Mouse (Mus musculus) urinary bladder, postnatal 25 days (tissue): ENCODE measurements at regions not wholly inside any gene's neighbourhood (a gene's known extent, or its start where the extent isn't known, plus 50 kb on each side); places are given as distances from the start of the nearest gene placed in this dataset.
"Not testable (repeated sequence)": the region's sequence is repeated elsewhere in the genome, so short reads cannot be mapped to it uniquely, and the experiment has no call there.

Experiments
- DNase-seq: peaks from one replicate; pipeline ENCODE4 v3.0.0; 2022; ENCODE audit warnings: low spot score

DNA sequence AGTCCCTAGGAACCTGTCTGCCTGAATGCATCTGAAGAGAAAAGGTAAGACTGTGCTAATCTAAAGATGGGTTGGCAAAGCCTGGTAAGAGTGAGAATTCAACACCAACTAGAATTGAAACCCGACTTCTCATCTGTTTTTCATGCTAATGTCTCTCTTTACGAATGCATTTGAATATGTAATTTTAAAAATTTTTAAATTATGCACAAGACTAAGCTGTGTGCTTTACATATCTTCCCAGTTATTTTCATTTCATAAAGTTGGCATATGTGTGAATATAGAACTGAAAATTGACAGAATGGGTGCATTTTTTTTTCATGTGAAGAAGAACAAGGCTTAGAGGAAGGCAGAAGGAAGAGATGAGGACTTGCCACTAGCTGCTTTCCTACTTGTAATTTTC lies 267.2 kb upstream of the Ube2e3 start:
- no peak for DNase-seq

- no peak for DNase-seq
These were observed 269.9 kb upstream of the Ube2e3 start for GRCm38 (mm10) chr2:78598039-78598438.

GRCm38 (mm10) chr2:78596251-78596650 lies 271.7 kb upstream of the Ube2e3 start:
- no peak for DNase-seq

DNA sequence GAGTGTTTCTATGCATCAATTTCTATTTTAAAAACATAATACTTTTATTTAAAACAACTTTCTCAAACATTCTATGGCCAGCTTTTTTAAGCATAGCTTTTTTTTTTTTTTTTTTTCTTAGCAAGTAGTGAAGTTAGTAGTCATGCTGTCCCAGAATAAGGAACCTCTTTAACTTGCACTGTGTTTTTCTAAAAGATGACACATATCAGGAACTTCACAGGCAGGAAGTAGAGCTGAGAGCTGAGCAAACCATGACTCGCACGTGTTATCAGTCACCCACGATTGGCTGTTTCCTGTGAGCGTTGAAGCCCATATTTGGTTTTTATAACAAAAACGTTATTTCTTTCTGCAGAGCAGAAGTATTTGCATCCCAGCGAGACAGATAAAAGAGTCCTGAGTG lies 287.9 kb upstream of the Ube2e3 start:
- DNase-seq, result no peak

GRCm38 (mm10) chr2:78572492-78572891 lies 295.4 kb upstream of the Ube2e3 start:
- no peak for DNase-seq

GRCm38 (mm10) chr2:78558128-78558527 lies 309.8 kb upstream of the Ube2e3 start:
- DNase-seq, result no peak

GRCm38 (mm10) chr2:78551085-78551484 lies 316.8 kb upstream of the Ube2e3 start:
- DNase-seq, result no peak

GRCm38 (mm10) chr2:78548683-78549467 lies 319.0 kb upstream of the Ube2e3 start:
- DNase-seq, result no peak

DNA sequence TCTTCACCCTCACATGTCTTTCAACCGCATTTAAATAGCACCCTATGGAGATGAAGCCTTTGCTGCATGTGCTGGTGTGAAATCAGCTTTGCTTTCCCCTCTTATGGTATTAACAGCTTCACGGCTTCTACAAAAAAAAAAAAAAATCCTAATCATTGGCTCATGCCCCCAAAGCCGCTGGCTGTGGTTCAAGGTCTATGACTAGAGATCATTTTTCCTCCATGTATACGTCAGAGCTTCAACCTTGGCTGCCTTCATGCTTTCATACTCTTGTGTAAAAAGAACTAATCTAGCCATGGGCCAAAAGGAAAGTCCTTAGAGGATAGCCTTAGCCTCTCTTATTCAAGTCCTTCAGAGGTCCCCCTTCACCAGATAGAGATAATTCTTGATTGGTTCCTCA lies 320.6 kb upstream of the Ube2e3 start:
- no peak for DNase-seq

- no peak for DNase-seq
These were observed 327.5 kb upstream of the Ube2e3 start for GRCm38 (mm10) chr2:78540422-78540821.

GRCm38 (mm10) chr2:78539592-78540300 lies 328.2 kb upstream of the Ube2e3 start:
- DNase-seq, result no peak

DNA sequence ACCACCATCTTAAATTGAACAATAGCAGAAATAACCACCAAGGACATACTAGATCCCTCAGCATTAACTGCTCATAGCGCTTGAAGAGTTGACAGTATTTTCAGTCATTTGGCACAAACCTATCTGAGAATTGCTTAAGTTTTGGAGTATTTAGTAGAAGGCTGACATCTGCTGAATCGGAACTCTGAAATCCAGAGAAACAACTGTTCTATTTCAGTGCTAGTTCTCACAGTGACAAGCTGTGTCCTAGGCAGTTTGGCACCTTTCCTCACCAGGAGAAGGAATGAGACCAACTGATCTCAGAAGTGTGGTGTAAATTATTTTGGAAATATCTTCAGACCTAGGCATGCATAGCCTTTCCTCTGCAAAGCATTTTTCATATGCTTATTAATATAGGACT lies 330.4 kb upstream of the Ube2e3 start:
- DNase-seq, result no peak

DNA sequence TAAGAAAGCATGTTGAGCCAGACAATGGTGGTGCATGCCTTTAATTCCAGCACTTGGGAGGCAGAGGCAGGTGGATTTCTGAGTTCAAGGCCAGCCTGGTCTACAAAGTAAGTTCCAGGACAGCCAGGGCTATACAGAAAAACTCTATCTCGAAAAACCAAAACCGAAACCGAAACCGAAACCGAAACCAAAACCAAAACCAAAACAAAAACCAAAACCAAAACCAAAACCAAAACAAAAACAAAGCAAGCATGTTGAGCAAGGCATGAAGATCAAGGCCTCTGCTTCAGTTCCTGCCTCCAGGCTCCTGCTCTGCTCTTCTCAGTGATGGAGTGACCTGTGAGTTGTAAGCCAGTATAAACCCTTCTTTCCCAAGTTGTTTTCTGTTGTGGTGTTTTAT lies 334.0 kb upstream of the Ube2e3 start:
- not testable (repeated sequence) for DNase-seq

GRCm38 (mm10) chr2:78530535-78530934 lies 337.4 kb upstream of the Ube2e3 start:
- no peak for DNase-seq

DNA sequence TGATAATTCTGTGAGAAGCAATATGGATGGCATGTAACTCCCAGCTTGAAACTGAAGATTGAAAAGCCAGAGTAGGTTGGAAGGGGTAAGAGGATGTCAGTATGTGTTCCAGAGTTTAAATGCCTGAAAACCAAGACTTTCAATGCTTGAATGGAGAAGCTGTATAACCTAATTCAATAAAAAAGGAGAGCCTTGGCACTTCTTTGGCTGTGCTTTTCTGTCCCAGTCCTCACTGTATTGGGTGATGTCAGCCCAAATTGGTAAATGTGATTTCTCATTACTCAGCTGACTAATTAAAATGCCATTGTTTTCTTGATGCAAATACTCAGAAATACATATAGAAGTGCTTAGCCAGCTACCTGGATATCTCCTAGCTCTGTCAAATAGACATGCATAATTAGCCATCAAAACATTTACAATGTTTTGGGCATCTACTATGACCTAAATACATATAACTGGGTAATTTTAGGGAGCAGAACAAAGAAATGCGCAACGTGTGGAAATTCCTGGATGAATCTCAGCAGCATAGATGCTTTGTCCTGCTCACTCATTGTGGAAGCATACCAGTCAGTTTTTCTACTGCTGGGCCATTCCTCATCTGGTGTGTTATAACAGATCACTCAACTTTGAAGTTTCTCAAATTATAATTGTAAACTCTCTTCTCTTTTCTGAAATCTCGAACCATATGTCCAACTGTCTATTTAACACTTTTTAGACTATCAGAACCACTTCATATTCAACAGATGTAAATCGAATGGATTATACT lies 347.5 kb upstream of the Ube2e3 start:
- no peak for DNase-seq

GRCm38 (mm10) chr2:78493115-78493514 lies 374.8 kb upstream of the Ube2e3 start:
- no peak for DNase-seq

DNA sequence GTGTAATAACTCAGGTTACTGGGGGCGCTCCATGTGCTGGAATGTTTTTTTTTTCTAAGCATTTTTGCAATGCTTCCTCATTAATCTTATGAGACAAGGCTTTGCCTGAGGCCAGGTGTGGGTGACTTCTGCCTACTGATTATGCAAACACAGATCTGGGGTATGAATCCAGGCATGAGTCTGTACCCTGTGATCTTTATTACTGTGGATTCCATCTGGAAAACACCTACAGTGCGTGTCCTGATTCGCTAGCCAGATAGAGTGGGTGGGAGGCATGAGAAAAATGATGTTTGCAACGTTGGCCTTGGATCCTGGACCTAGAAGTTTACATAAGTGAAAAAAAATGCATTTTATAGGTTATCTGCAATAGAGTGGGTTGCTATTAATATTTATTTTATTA lies 387.9 kb upstream of the Ube2e3 start:
- DNase-seq, result no peak

- no peak for DNase-seq
These were observed 408.5 kb upstream of the Ube2e3 start for GRCm38 (mm10) chr2:78459444-78459843.

DNA sequence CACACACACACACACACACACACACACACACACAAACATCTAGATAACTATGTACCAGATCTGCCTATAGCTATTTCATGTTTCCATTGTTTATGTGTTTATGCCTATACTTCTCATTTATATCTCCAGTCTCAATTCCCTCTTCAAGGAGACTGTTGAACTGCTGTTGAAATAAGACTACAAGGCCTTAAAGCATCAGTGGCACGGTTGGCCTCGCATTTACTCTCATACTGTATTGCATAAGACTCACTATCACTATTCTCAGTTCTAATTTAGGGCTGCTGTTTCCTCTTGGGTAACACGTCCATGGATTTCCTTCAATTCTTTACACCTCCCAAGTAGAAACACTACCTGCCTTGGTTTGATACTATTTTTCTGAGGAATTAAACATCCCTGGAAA lies 414.5 kb upstream of the Ube2e3 start:
- DNase-seq, result no peak

DNA sequence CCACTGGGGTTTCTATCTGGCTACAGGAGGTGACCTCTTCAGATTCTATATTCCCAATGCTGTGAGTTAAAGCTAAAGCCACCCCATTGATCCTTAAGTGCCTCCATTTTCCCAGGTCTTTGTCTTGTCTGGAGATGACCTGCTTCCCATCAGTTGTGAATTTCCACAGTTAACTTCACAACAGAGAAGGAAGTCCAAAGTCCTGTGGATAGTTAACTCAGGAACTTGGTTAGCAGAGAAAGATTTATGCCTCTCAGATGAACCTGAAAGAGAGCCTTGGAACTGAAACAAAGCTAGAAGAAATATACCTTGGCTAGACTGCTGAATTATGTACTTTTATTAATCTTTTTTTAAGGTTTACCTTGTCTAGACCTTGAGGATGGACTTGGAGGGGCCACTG lies 431.1 kb upstream of the Ube2e3 start:
- DNase-seq, result no peak

DNA sequence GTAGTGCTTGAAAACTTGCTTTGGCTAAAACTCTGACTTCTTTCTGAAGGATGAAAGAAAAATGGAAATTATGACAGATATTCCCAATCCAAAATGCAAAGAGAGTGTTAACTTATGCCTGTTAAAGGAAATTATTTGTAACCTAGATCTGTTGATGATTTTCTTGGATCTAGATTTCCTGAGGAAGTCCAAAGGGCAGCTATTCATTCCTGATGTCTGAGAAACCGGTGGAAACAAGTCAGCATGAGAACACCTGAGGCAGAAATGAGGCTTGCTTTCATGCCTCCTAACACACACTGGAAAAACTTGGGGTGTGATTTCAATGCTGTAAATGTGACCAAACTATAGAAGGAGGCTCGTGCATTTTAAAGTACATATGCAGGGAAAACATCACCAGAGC lies 432.9 kb upstream of the Ube2e3 start:
- no peak for DNase-seq

GRCm38 (mm10) chr2:78427659-78428336 lies 440.1 kb upstream of the Ube2e3 start:
- no peak for DNase-seq
